Comparison of ENCODE assay signal across 26 mouse cellular contexts in the genomic region with DNA sequence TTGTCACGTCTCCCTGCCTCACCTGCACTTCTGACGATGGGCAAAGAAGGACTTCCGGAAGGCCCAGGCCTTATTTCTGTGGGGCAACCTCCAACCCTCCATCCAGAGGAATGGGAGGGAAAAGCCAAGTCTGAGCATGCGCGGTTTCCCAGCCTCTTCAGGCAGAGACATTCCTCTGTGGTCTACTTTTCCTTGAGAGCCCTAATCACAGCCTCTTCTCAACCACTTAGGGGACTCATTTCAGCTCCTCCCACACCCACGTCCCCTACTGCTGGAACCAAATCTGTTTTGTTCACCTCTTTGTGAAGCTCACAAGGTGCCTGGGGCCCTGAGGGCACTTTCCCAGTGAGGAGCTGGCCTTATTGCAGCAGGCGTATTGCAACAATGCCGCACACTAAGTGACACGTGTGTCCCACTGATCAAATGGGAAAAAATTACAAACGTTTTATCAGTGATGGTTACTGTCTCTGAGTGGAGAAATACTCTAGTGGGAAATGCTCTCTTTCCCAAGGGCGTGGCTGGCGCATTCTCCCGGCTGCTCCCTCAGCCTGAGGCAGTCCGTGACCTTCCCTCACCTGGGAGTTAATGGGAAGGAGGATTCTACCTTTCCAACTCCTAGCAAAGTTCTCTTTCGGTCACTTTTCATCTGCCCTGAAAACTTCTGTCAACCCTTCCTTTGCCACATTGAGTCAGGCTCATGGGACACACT. TPM values are rescaled to one million over a fixed set of nuclear protein-coding genes. Genes with fewer than 3 reads are reported as not detected.
DNase-seq lines count a peak whose midpoint lies in the region; ATAC-seq and TF ChIP-seq lines count a peak whose summit lies in the region.
"Had no signal": no experiment of that assay in that cellular context is flagged by ENCODE, and none has a peak within 500 bp of the region (broad histone marks: within the 10 kb centered on the region; RNA-seq: fewer than 3 reads in every experiment).

No protein-coding gene starts in this region.

- H3K36me3 ChIP-seq in ES-Bruce4 (ENCODE audit: control insufficient read depth, insufficient read depth, low read length, poor library complexity, severe bottlenecking), result no peaks in the 10 kb centered on the region
- no peaks in the 10 kb centered on the region for H3K36me3 ChIP-seq in liver, embryonic 11.5 days (ENCODE audit: control insufficient read depth, insufficient read depth, low read length)
- H3K36me3 ChIP-seq: heart, embryonic 12.5 days; hindbrain, embryonic 13.5 days; kidney, embryonic 15.5 days; limb, embryonic 12.5 days; midbrain, embryonic 15.5 days had no signal

- no peak for TF ChIP-seq CTCF in ES-Bruce4 (IDR thresholded peaks at IDR 0.05; ENCODE audit: low read depth, low read length)

- H3K4me3 ChIP-seq in ES-Bruce4 (ENCODE audit: low read depth, low read length), result 0 out of 2 replicates have a peak overlapping the region, but pooled peaks have one; percentile 5
- H3K4me3 ChIP-seq in liver, embryonic 11.5 days (ENCODE audit: low read depth, low read length), result no peak overlapping the region
- H3K4me3 ChIP-seq: heart, embryonic 12.5 days; hindbrain, embryonic 13.5 days; kidney, embryonic 15.5 days; limb, embryonic 12.5 days; megakaryocyte, embryonic 14.5 days; midbrain, embryonic 15.5 days; myocyte had no signal

- no peak for ATAC-seq in megakaryocyte, adult 5-6 weeks (ENCODE audit: poor library complexity, severe bottlenecking)
- no peak for ATAC-seq in liver, embryonic 11.5 days (replicated peaks; ENCODE audit: low FRiP score)
- ATAC-seq: activated CD4-positive, CD25-positive, alpha-beta regulatory T cell, adult 4 months; forebrain, embryonic 16.5 days; midbrain, embryonic 15.5 days had no signal

- no peaks in the 10 kb centered on the region for H3K9me3 ChIP-seq in ES-Bruce4 (replicated peaks; ENCODE audit: control insufficient read depth, insufficient read depth, low read length, poor library complexity, severe bottlenecking)
- H3K9me3 ChIP-seq in liver, embryonic 11.5 days (ENCODE audit: control insufficient read depth, low read length), result no peaks in the 10 kb centered on the region
- H3K9me3 ChIP-seq: heart, embryonic 12.5 days; hindbrain, embryonic 13.5 days; kidney, embryonic 15.5 days; limb, embryonic 12.5 days; midbrain, embryonic 15.5 days had no signal

- H3K9ac ChIP-seq in ES-Bruce4 (ENCODE audit: low read depth, poor library complexity, severe bottlenecking), result no peak overlapping the region
- H3K9ac ChIP-seq in liver, embryonic 11.5 days (ENCODE audit: low read depth, low read length), result no peak overlapping the region
- H3K9ac ChIP-seq: heart, embryonic 12.5 days; hindbrain, embryonic 13.5 days; kidney, embryonic 15.5 days; limb, embryonic 12.5 days; liver, embryonic 14.5 days; midbrain, embryonic 15.5 days had no signal

- peak overlapping the region; percentile 90 for H3K27ac ChIP-seq in ES-Bruce4 (ENCODE audit: insufficient read depth, low read length)
- no peak overlapping the region for H3K27ac ChIP-seq in liver, embryonic 11.5 days (ENCODE audit: low read depth, low read length)
- H3K27ac ChIP-seq: hindbrain, embryonic 13.5 days; kidney, embryonic 15.5 days; limb, embryonic 12.5 days; liver, embryonic 14.5 days; midbrain, embryonic 15.5 days had no signal

- H3K4me2 ChIP-seq in liver, embryonic 11.5 days, result no peak overlapping the region
- H3K4me2 ChIP-seq: heart, embryonic 12.5 days; hindbrain, embryonic 13.5 days; kidney, embryonic 15.5 days; limb, embryonic 12.5 days; midbrain, embryonic 15.5 days had no signal

- peak; percentile 89 for TF ChIP-seq EP300 in ES-Bruce4 (IDR thresholded peaks at IDR 0.05; ENCODE audit: insufficient read depth, low read depth, low read length)

- 84% methylated on average over 15 of the region's 15 CpGs for WGBS in liver, embryonic 11.5 days

- DNase-seq in ZHBTc4 (ENCODE audit: low read depth, low spot score), result peak; percentile 93
- peak; percentile 85 to 92 for DNase-seq in lung, adult 18-20 months
- DNase-seq in lung, postnatal 14 days, result peak; percentile 71
- DNase-seq in kidney, postnatal 36 days, result no peak
- DNase-seq in left cerebral cortex, postnatal 10 days (ENCODE audit: extremely low spot score in 1 of 2, low spot score in 2 of 2), result no peak
- DNase-seq in liver, embryonic 11.5 days (ENCODE audit: low spot score), result no peak
- DNase-seq: adrenal gland, postnatal 25 days; cerebellum, adult 11-12 months; cerebellum, postnatal 25 days; embryo, embryonic 11 days; heart, adult 11 months; heart, postnatal 14 days had no signal

- TF ChIP-seq POLR2A in ES-Bruce4 (IDR thresholded peaks at IDR 0.05; ENCODE audit: insufficient read depth, low read length), result no peak

- peaks cover 8% of the 10 kb centered on the region for H3K4me1 ChIP-seq in ES-Bruce4 (ENCODE audit: control insufficient read depth, insufficient read depth, low read length)
- peaks cover 9% of the 10 kb centered on the region for H3K4me1 ChIP-seq in liver, embryonic 11.5 days (replicated peaks; ENCODE audit: control insufficient read depth, insufficient read depth, low read length)
- H3K4me1 ChIP-seq: hindbrain, embryonic 13.5 days; midbrain, embryonic 15.5 days had no signal

- intact Hi-C loops in left cerebral cortex, postnatal 10 days (cut with DNase I), result no loop called here

- H3K27me3 ChIP-seq in ES-Bruce4 (ENCODE audit: control insufficient read depth, insufficient read depth, low read length, poor library complexity, severe bottlenecking), result no peaks in the 10 kb centered on the region
- no peaks in the 10 kb centered on the region for H3K27me3 ChIP-seq in liver, embryonic 11.5 days (replicated peaks; ENCODE audit: control insufficient read depth, insufficient read depth, low read length)
- H3K27me3 ChIP-seq: CH12.LX; heart, embryonic 12.5 days; hindbrain, embryonic 13.5 days; kidney, embryonic 15.5 days; limb, embryonic 12.5 days; midbrain, embryonic 15.5 days had no signal

RNA-seq across cellular contexts. Expression of a gene that starts 27.4 kb away (rescaled TPM):
- 5.0 and 5.1 TPM in 2 replicates for polyA plus RNA-seq in ES-Bruce4 (2011; ENCODE audit: insufficient read depth, insufficient read length, low read depth, missing spikeins)
- total RNA-seq in left cerebral cortex, postnatal 10 days (2021), result under 1 TPM in 1 of 2 experiments, not detected in 1; 0.17 TPM
- not detected in 2 replicates for total RNA-seq in megakaryocyte, adult 5-6 weeks (2015)
- total RNA-seq in megakaryocyte, adult 5-6 weeks (2017), result not detected in 2 replicates
- polyA plus RNA-seq in liver, embryonic 11.5 days (2014; fragmentation: Nextera tagmentation; extraction: Ambion mirVana), result 1.7 and 2.0 TPM in 2 replicates
- total RNA-seq: CH12.LX; layer of hippocampus, postnatal 14 days had no signal
- polyA plus RNA-seq: activated CD4-positive, CD25-positive, alpha-beta regulatory T cell, adult 4 months had no signal

Comparison
In these comparisons a context has a peak if more than half of its experiments do, and no peak if none do; other contexts are left out.
1. DNase-seq: peak in ZHBTc4 (single experiment), lung, adult 18-20 months (2 of 2) and lung, postnatal 14 days (single experiment); none in kidney, postnatal 36 days (0 of 2), left cerebral cortex, postnatal 10 days (0 of 2) and liver, embryonic 11.5 days (single experiment).